Mouse (Mus musculus) hindbrain, embryonic 15.5 days (tissue): ENCODE data around the gene Pygb. TPM values are rescaled to one million over a fixed set of nuclear protein-coding genes. Genes with fewer than 3 reads are reported as not detected.
A peak's percentile ranks its signal among the peaks of the same experiment; 100 is the strongest.

Source experiments
- ATAC-seq: fragments of 200-750 bp; cut with Nextera tagmentation; 2 replicates; pipeline ENCODE4 v1.8.0; 2017; ENCODE audit warnings: low read depth, moderate number of reproducible peaks, moderate TSS enrichment; ENCODE audit not compliant: low FRiP score
- H3K27ac ChIP-seq: fragments of 300-500 bp; sonication (generic); replicated peaks from 2 replicates; pipeline ENCODE4 v1.5.1; 2015; ENCODE audit warnings: mild to moderate bottlenecking, inconsistent platforms
- H3K27me3 ChIP-seq: fragments of 300-500 bp; sonication (generic); 2 replicates; pipeline ENCODE4 v1.6.1; 2015; ENCODE audit warnings: control low read depth, inconsistent platforms
- H3K36me3 ChIP-seq: fragments of 300-500 bp; sonication (generic); 2 replicates; pipeline ENCODE4 v1.6.1; 2015; ENCODE audit warnings: control low read depth, inconsistent platforms
- H3K4me1 ChIP-seq: fragments of 300-500 bp; sonication (generic); replicated peaks from 2 replicates; pipeline ENCODE4 v1.6.1; 2015; ENCODE audit warnings: control low read depth, inconsistent platforms
- H3K4me2 ChIP-seq: fragments of 300-500 bp; sonication (generic); 2 replicates; pipeline ENCODE4 v1.6.1; 2015; ENCODE audit warnings: moderate library complexity, mild to moderate bottlenecking, inconsistent platforms
- H3K4me3 ChIP-seq: fragments of 300-500 bp; sonication (generic); 2 replicates; pipeline ENCODE4 v1.5.1; 2015; ENCODE audit warnings: mild to moderate bottlenecking, inconsistent platforms
- H3K9ac ChIP-seq: fragments of 300-500 bp; sonication (generic); 2 replicates; pipeline ENCODE4 v1.6.1; 2015; ENCODE audit warnings: inconsistent platforms
- H3K9me3 ChIP-seq: fragments of 300-500 bp; sonication (generic); 2 replicates; pipeline ENCODE4 v1.6.1; 2016; ENCODE audit warnings: control low read depth, inconsistent platforms
- WGBS: fragments of 180-500 bp; shearing (Covaris S2); methylation state at CpG from one replicate; pipeline ENCODE4 v1.1.7; 2015; 5-methylcytosine and 5-hydroxymethylcytosine counted together
- polyA plus RNA-seq: library from polyadenylated mRNA; unstranded; fragments of >200 nt; fragmentation: Nextera tagmentation; extraction: Ambion mirVana; gene quantifications from 2 replicates; pipeline ENCODE4 v1.2.1, GENCODE M21; 2015

The Pygb gene
- polyA plus RNA-seq, 1 experiment from 2014 or later = 149 TPM

- no peaks in the 10 kb centered on the region for H3K9me3 ChIP-seq
- peaks cover 96% of the 10 kb centered on the region for H3K36me3 ChIP-seq
- no peak overlapping the region for H3K4me2 ChIP-seq
- H3K4me1 ChIP-seq = no peaks in the 10 kb centered on the region
- H3K4me3 ChIP-seq = no peak overlapping the region
- no peak overlapping the region for H3K27ac ChIP-seq
- 94% methylated on average over 2 of the region's 2 CpGs for WGBS
- no peak overlapping the region for H3K9ac ChIP-seq
- no peaks in the 10 kb centered on the region for H3K27me3 ChIP-seq
- no peak for ATAC-seq
Observed at GRCm38 (mm10) chr2:150830011-150830410, 43.5 kb downstream of the Pygb start.

DNA sequence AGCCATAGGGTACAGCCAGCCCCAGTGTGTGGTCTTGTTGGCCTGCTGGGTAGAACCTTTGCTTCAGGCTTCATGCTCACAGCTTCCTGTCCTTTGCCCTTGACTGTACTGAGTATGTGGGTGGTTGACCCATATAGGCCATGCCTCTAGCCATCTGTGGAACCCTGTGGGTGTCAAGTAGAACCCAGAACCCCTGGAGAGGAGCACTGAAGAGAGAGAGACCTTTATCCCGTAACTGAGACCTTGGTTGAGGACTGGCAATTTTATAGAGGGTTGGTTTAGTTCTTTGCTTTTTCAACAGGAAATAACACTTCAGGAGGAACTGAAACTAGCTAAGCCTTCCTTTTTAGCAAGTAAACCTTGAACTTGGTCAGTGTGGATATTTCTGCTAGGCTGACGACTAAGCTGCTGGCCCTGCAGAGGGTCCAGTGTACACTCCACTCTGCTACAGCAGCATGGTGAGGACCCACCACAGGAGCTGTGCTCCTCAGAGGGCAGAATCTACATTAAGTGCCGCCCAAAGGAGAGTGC lies 44.4 kb downstream of the Pygb start:
- H3K36me3 ChIP-seq = peaks cover 89% of the 10 kb centered on the region

GRCm38 (mm10) chr2:150832029-150832428 lies 45.5 kb downstream of the Pygb start:
- no peak overlapping the region for H3K4me2 ChIP-seq
- H3K9me3 ChIP-seq = no peaks in the 10 kb centered on the region
- no peak overlapping the region for H3K9ac ChIP-seq
- H3K4me1 ChIP-seq = no peaks in the 10 kb centered on the region
- H3K4me3 ChIP-seq = no peak overlapping the region
- peaks cover 82% of the 10 kb centered on the region for H3K36me3 ChIP-seq
- 88% methylated on average over 7 of the region's 7 CpGs for WGBS
- no peaks in the 10 kb centered on the region for H3K27me3 ChIP-seq
- ATAC-seq = no peak
- H3K27ac ChIP-seq = no peak overlapping the region

More for the DNA sequence above, 44.4 kb downstream of the Pygb start:
- Histone ChIP-seq H3K27me3 (no peaks in the 10 kb centered on the region), H3K4me3 (no peak overlapping the region), H3K9ac (no peak overlapping the region), H3K9me3 (no peaks in the 10 kb centered on the region), H3K4me2 (no peak overlapping the region), H3K4me1 (no peaks in the 10 kb centered on the region), H3K27ac (no peak overlapping the region)
- 81% methylated on average over 3 of the region's 3 CpGs for WGBS
- ATAC-seq = no peak

DNA sequence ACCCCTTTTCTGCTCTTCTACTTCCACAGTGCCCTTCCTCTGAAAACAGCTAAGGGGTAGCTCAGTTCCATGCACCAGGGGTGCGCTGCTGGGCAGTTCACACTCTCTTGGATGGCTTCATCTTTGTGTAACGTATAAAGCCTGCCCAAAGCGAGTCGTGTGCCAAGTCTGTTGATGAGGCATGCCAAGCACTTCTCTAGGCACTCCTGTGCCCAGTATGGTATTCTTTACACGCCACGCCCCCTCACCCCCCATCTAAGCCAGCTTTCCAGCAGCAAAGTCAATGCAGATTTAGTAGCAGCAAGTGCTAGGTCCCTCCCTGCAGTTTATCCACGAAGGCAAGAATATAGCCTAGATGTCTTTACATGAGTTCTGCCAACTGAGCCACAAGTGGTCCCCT lies 48.1 kb downstream of the Pygb start:
- Histone ChIP-seq H3K9me3 (no peaks in the 10 kb centered on the region), H3K9ac (no peak overlapping the region), H3K4me3 (no peak overlapping the region), H3K4me2 (no peak overlapping the region), H3K27me3 (no peaks in the 10 kb centered on the region), H3K36me3 (peaks cover 62% of the 10 kb centered on the region), H3K4me1 (no peaks in the 10 kb centered on the region), H3K27ac (no peak overlapping the region)
- WGBS = 86% methylated on average over 7 of the region's 7 CpGs
- ATAC-seq = peak; percentile 10; the same call in 1 of the 2 replicates

DNA sequence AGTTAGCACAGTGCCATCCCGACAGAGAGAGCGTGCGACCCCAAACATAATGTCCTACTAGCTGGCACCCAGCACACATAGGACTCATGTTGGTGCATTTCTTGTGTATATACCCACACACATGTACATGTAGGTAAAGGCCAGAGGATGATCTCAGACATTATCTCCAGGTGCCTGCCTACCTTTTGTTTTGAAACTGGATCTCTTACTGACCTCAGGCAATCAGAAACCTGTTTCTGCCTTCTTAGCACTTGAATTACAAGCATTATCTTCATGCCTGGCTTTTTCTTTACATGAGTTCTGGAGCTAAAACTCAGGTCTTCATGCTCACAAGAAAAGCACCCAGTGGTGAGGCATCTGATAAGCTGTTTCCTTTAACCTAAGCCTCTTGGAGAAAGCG lies 49.4 kb downstream of the Pygb start:
- Histone ChIP-seq H3K4me2 (no peak overlapping the region), H3K27ac (no peak overlapping the region), H3K9ac (no peak overlapping the region), H3K4me1 (no peaks in the 10 kb centered on the region), H3K36me3 (peaks cover 48% of the 10 kb centered on the region), H3K27me3 (no peaks in the 10 kb centered on the region), H3K4me3 (no peak overlapping the region), H3K9me3 (no peaks in the 10 kb centered on the region)
- 95% methylated on average over 4 of the region's 4 CpGs for WGBS
- ATAC-seq = no peak

DNA sequence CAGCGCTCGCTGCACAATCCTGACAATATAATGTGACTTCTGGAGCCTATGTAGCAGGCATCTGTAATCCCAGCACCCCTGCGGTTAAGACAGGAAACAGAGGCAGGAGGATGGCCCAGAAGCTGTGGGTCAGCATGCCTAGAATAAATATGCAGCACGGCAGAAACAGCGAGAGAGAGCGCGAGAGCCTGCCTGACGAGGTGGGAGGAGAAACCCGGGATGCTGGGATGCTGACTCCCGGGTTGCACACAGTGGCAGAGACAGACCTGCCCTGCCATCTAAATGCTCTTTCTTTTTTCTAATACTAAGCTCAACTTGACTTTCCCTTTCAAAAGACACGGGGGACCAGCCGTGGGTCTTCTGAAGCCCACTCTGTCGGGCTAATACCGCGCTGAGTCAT lies 50.4 kb downstream of the Pygb start:
- Histone ChIP-seq H3K27ac (no peak overlapping the region), H3K27me3 (no peaks in the 10 kb centered on the region), H3K4me3 (no peak overlapping the region), H3K36me3 (peaks cover 39% of the 10 kb centered on the region), H3K4me2 (no peak overlapping the region), H3K9me3 (no peaks in the 10 kb centered on the region), H3K9ac (no peak overlapping the region), H3K4me1 (no peaks in the 10 kb centered on the region)
- ATAC-seq = no peak
- 76% methylated on average over 15 of the region's 15 CpGs for WGBS

- no peak overlapping the region for H3K4me2 ChIP-seq
- H3K9me3 ChIP-seq = no peaks in the 10 kb centered on the region
- H3K4me1 ChIP-seq = no peaks in the 10 kb centered on the region
- no peak for ATAC-seq
- H3K27ac ChIP-seq = no peak overlapping the region
- H3K4me3 ChIP-seq = no peak overlapping the region
- H3K9ac ChIP-seq = no peak overlapping the region
- H3K36me3 ChIP-seq = peaks cover 32% of the 10 kb centered on the region
- no peaks in the 10 kb centered on the region for H3K27me3 ChIP-seq
- WGBS = 95% methylated on average over 3 of the region's 3 CpGs
Observed at GRCm38 (mm10) chr2:150837781-150838180, 51.2 kb downstream of the Pygb start.

GRCm38 (mm10) chr2:150839686-150840471 lies 53.3 kb downstream of the Pygb start:
- Histone ChIP-seq H3K27ac (no peak overlapping the region), H3K9ac (no peak overlapping the region), H3K4me1 (0 out of 2 replicates have a peak, but pooled peaks cover 3% of the 10 kb centered on the region), H3K9me3 (no peaks in the 10 kb centered on the region), H3K27me3 (no peaks in the 10 kb centered on the region), H3K36me3 (peaks cover 15% of the 10 kb centered on the region), H3K4me2 (no peak overlapping the region), H3K4me3 (no peak overlapping the region)
- WGBS = 88% methylated on average over 12 of the region's 12 CpGs
- ATAC-seq = no peak

- Histone ChIP-seq H3K27me3 (no peaks in the 10 kb centered on the region), H3K4me1 (peaks cover 3% of the 10 kb centered on the region; the same call in 1 of the 2 replicates), H3K27ac (no peak overlapping the region), H3K9me3 (no peaks in the 10 kb centered on the region), H3K4me2 (no peak overlapping the region), H3K4me3 (no peak overlapping the region), H3K9ac (no peak overlapping the region), H3K36me3 (peaks cover 12% of the 10 kb centered on the region)
- WGBS = 59% methylated on average over 11 of the region's 11 CpGs
- no peak for ATAC-seq
Observed at GRCm38 (mm10) chr2:150841109-150841508, 54.6 kb downstream of the Pygb start.

GRCm38 (mm10) chr2:150842049-150842461 lies 55.5 kb downstream of the Pygb start:
- Histone ChIP-seq H3K9me3 (no peaks in the 10 kb centered on the region), H3K36me3 (peaks cover 11% of the 10 kb centered on the region), H3K4me3 (no peak overlapping the region), H3K27ac (no peak overlapping the region), H3K9ac (no peak overlapping the region), H3K4me2 (no peak overlapping the region), H3K4me1 (peaks cover 3% of the 10 kb centered on the region), H3K27me3 (no peaks in the 10 kb centered on the region)
- WGBS = 82% methylated on average over 7 of the region's 7 CpGs
- ATAC-seq = no peak

DNA sequence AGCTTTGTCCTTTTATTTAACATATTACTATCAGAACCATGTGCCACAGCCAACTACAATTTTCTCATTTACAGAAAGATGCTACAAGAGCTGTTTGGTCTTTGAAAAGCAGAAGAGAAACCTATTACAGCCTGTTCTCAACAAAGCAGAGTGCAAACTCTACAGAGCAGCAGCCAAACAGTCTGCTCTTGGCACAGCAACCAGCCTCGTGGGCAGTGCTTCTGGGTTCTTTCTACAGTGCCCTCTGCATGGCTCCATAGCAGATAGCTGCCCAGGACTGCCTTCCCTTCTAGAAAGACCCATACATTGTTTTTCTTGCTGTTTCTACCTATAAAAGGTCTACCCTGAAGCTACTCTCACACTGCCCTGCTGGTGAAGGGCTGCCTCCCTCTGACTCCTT lies 58.3 kb downstream of the Pygb start:
- 0 out of 2 replicates have a peak, but pooled peaks cover 5% of the 10 kb centered on the region for H3K36me3 ChIP-seq
- WGBS = 79% methylated on average over 1 of the region's 1 CpGs
- peak overlapping the region; percentile 61; the same call in 1 of the 2 replicates for H3K27ac ChIP-seq
- H3K4me1 ChIP-seq = peaks cover 7% of the 10 kb centered on the region
- H3K4me2 ChIP-seq = no peak overlapping the region
- no peak for ATAC-seq
- H3K4me3 ChIP-seq = no peak overlapping the region
- no peak overlapping the region for H3K9ac ChIP-seq
- H3K9me3 ChIP-seq = no peaks in the 10 kb centered on the region
- no peaks in the 10 kb centered on the region for H3K27me3 ChIP-seq

- Histone ChIP-seq H3K4me1 (peaks cover 7% of the 10 kb centered on the region), H3K4me3 (no peak overlapping the region), H3K36me3 (peaks cover 5% of the 10 kb centered on the region; the same call in 1 of the 2 replicates), H3K9me3 (no peaks in the 10 kb centered on the region), H3K9ac (no peak overlapping the region), H3K4me2 (no peak overlapping the region), H3K27me3 (no peaks in the 10 kb centered on the region), H3K27ac (peak overlapping the region; percentile 69)
- 55% methylated on average over 8 of the region's 8 CpGs for WGBS
- ATAC-seq = peak; percentile 42; the same call in 1 of the 2 replicates
Observed at GRCm38 (mm10) chr2:150847436-150847995, 61.0 kb downstream of the Pygb start.
